Mouse (Mus musculus) megakaryocyte-erythroid progenitor cell, adult 5-6 weeks (primary cell): ENCODE results near the gene Ero1lb. TPM values are rescaled to one million over a fixed set of nuclear protein-coding genes. Genes with fewer than 3 reads are reported as not detected.
"Not testable (repeated sequence)": the region's sequence is repeated elsewhere in the genome, so short reads cannot be mapped to it uniquely, and the experiment has no call there.

Source experiments
- ATAC-seq: replicated peaks from 2 replicates; pipeline ENCODE4 v1.8.0; 2016; ENCODE audit warnings: mild to moderate bottlenecking, inconsistent platforms; ENCODE audit not compliant: severe bottlenecking, poor library complexity, low FRiP score, low TSS enrichment
- total RNA-seq, 2 experiments: library from RNA; stranded (forward) in 1 of 2; stranded (reverse) in 1 of 2; fragments of 200-1000, 215-1000 nt in 1 of 2; fragments of >200 nt in 1 of 2; fragmentation: Nextera tagmentation in 1 of 2; gene quantifications; 2 replicates each; pipeline ENCODE4 v1.2.3; 2014 to 2017

The Ero1lb gene
- total RNA-seq, 2 experiments from 2014 or later = 2.8 to 5.0 TPM

GRCm38 (mm10) chr13:12568597-12569469, 3.2 kb downstream of the Ero1lb start:
- ATAC-seq = no peak

GRCm38 (mm10) chr13:12569741-12570140, 4.1 kb downstream of the Ero1lb start:
- ATAC-seq = no peak

- peak; percentile 91 for ATAC-seq
Measured at GRCm38 (mm10) chr13:12574979-12575536, 9.4 kb downstream of the Ero1lb start.

DNA sequence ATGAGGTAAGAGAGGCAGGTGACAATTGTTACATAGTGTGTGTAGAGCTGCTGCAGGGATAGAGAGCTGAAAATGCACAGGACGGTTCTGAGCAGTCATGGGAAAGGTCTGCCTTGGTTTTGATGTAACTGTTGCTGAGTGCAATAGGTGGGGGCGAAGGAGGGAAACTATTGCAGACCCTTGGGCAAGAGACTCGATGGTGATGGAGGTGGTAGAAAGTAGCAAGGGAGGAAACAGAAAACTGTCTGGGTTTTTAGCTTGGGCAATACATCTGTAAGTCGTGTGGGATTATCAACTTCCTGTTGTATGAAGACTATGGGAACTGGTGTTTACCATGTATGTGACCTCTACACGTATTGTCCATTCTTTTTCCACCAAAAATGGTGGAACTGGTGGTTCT, 12.5 kb downstream of the Ero1lb start:
- ATAC-seq = no peak

- ATAC-seq = peak; percentile 86
Measured at GRCm38 (mm10) chr13:12589003-12589402, 23.3 kb downstream of the Ero1lb start.

DNA sequence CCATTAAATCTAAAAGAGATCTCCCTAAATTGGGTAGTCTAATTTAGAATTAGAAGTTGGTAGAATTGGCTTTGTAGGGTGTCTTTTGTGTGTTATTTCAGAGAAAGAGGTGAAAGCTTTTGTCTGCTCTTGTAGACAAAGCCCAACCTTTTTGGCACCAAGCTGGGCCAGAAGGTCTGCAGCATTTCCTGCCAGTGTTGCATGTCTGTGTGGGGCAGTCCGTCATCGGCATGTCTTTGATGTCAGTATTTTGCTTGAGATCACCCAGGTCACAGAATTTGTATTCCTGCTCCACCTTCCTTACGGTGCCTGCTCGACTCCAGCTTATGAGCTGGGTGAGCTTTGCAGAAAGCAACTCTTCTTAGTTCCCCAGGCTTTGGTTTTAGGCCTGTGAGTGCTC, 31.4 kb downstream of the Ero1lb start:
- not testable (repeated sequence) for ATAC-seq

GRCm38 (mm10) chr13:12610206-12610605, 44.5 kb downstream of the Ero1lb start:
- not testable (repeated sequence) for ATAC-seq

- ATAC-seq = not testable (repeated sequence)
Measured at GRCm38 (mm10) chr13:12614026-12614425, 48.4 kb downstream of the Ero1lb start.

- not testable (repeated sequence) for ATAC-seq
Measured at GRCm38 (mm10) chr13:12614591-12614990, 48.9 kb downstream of the Ero1lb start.

DNA sequence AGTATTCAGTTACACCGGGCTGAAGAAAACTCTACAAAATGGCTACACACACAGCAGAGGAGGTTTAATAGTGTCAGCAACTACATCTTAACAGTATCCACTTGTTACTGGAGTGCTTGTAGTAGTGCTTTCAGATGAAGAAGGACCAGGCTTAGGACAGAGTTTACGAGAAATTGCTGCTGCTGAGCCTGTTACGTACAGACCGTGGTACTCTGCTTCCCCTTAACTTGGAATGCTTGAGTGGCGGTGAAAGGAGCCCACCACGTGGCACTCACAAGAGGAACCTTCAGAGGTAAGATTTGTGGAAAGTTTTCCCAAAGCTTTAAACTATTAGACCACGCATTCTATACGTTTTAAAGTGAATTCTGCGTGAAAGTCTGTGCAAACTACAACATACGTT, 49.3 kb downstream of the Ero1lb start:
- ATAC-seq = not testable (repeated sequence)

GRCm38 (mm10) chr13:12616489-12616888, 50.8 kb downstream of the Ero1lb start:
- peak; percentile 79 for ATAC-seq

DNA sequence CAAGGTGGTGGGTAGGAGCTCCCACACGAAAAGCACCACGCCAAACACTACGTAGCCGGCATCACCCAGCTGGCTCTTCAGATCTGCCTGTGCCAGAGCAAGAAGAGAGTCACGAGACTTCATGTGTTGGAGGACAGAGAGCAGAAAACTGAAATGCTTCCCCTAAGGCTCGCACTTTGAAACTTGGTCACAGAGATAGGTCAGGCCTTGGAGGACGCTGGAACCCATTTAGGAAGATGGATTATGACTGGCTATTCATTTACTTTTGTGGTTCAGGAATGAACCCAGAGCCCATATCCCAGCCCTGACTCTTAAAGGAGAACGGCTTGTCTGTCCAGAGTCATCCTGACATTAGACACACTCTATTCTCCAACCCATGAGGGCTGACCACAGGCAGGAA, 54.1 kb downstream of the Ero1lb start:
- ATAC-seq = not testable (repeated sequence)

GRCm38 (mm10) chr13:12626061-12626460, 60.4 kb downstream of the Ero1lb start:
- peak; percentile 27; the same call in 1 of the 2 replicates for ATAC-seq

- ATAC-seq = not testable (repeated sequence)
Measured at GRCm38 (mm10) chr13:12627746-12628145, 62.1 kb downstream of the Ero1lb start.

DNA sequence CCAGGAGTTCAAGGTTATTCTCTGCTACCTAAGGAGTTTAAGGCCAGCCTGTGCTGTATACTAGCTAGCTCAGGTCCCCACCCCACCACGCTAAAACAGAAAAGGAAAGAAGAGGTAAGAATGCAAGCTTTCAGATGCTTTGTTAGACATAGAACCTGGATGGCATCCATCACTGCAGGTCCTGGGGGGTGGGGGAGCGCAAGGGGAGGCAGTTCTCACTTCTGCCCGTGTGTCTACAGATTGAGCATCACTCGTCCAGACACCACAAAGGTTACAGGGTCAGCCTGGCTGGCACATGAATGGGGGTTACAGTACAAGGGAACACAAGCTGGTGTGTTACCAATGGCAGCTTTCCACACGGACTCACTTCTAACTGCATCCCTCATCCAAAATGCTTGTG, 62.5 kb downstream of the Ero1lb start:
- not testable (repeated sequence) for ATAC-seq

GRCm38 (mm10) chr13:12630252-12630651, 64.6 kb downstream of the Ero1lb start:
- ATAC-seq = not testable (repeated sequence)

- peak; percentile 51; the same call in 1 of the 2 replicates for ATAC-seq
Measured at GRCm38 (mm10) chr13:12634941-12635588, 69.4 kb downstream of the Ero1lb start.

GRCm38 (mm10) chr13:12642795-12643194, 77.1 kb downstream of the Ero1lb start:
- not testable (repeated sequence) for ATAC-seq

DNA sequence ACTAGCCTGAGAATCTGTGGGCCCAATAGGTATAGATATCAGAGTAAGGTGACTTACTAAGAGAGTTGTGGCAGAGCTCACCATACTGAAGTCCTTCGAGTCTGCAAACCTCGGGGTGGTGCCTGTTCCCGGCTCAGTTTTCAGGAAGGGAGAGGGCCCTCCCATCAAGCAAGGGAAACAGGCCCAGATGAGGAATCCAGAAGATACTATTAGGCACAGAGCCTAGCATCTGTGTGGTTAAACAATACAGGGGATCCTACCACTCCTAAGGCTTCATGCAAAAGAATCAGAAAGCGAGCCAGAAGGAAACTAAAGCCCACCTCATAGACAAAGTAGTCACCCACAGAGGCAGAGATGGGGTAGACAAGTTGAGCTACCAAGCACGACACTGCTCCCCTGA, 81.0 kb downstream of the Ero1lb start:
- not testable (repeated sequence) for ATAC-seq
